Mouse (Mus musculus) spleen, postnatal 36 days (tissue): Measurements from ENCODE around the gene Ppp1r32.

Experiments used
- DNase-seq, 2 experiments: peaks; one replicate each; pipeline ENCODE4 v3.0.0; 2022; ENCODE audit warnings: low spot score in 2 of 2, mixed read lengths in 1 of 2

Gene Ppp1r32

GRCm38 (mm10) chr19:10425484-10426270 lies 57.1 kb downstream of the Ppp1r32 start:
- no peak for DNase-seq

- no peak for DNase-seq
These were observed 58.0 kb downstream of the Ppp1r32 start for GRCm38 (mm10) chr19:10424751-10425150.
